Mouse (Mus musculus): ENCODE data around the gene Olfr767.
"Not testable (repeated sequence)": the region's sequence is repeated elsewhere in the genome, so short reads cannot be mapped to it uniquely, and the experiment has no call there.

Olfr767 gene

DNA sequence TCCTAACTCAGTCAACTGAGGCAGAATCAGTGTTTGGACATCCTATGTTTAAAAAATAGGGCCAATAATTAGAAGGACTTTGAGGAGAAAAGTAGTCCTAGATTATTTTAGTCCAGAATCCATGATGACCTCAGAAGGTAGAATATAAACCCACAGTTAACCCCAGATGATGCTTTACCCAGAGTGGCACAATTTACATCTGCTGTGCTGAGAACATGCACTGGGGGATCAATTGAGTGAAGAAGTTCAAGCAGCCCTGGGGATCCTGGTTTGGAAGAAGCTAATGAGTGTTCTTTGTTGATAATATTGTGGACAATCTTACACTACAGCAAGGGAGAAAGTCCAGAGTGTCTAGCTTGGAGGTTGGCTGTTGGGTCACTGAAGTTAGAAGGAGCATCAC is at the start of gene Olfr767:
Gene Olfr767, minus strand, starts transcription at position 101 of the 400 bp plus-strand sequence.
- DNase-seq (ENCODE audit: low read depth, low spot score): not testable (repeated sequence)

DNA sequence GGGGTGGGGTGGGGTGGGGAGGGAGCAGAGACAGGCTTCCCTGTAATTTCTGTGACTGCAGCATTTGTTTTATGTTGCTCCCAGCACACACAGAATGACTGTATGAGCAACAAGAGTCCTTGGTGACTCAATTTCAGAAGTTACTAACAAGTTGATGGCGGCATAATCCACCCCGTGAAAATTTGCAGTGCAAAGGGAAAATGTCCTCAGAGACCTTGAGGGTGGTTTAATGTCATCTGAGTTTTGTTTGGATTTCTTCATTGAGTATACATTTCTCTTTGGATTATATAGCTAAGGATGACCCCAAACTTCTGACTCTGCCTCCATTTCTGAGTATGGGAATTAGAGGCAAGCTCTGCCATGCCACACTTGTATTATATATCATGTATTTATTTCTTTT is 35.1 kb upstream of the Olfr767 start, which contains the start of gene Olfr769:
Gene Olfr769, minus strand, starts transcription at position 101 of the 400 bp plus-strand sequence.
- no peak for DNase-seq (ENCODE audit: low read depth, low spot score)

DNA sequence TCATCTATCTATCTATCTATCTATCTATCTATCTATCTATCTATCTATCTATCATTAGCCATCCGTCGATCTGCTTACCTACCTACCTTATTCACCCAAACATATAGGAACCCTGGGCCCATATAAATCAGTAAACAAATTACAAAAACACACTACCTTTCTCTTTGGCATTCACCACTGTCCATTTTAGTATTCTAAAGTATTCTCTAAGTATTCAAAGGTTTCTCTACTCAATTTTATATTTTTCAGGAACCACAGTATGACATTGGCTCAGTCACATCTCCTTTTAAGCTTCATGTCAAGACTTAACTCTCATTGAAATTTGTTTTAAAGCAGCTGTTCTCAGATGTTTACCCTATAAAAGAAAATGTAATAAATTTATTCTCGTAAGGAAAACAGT is 32.4 kb upstream of the Olfr767 start:
- no peak for DNase-seq (ENCODE audit: low read depth, low spot score)

DNA sequence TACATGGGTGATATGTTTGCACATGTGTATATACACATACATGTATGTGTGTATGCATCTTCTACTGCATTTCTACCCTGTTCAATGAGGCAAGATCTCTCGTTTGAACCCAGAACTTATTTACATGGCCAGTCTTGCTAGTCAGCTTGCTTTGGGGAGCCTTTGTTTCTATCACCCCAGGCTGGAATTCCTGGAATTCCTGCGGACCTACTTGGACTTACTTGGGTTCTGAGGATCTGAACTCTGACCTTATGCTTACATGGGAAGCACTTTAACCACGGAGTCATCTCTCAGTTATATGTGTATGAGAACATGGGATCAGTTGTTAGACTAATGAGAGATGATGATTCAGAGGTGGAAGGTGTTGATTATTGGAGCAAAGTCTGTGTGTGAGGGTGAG is 18.5 kb upstream of the Olfr767 start:
- DNase-seq (ENCODE audit: low read depth, low spot score): no peak

DNA sequence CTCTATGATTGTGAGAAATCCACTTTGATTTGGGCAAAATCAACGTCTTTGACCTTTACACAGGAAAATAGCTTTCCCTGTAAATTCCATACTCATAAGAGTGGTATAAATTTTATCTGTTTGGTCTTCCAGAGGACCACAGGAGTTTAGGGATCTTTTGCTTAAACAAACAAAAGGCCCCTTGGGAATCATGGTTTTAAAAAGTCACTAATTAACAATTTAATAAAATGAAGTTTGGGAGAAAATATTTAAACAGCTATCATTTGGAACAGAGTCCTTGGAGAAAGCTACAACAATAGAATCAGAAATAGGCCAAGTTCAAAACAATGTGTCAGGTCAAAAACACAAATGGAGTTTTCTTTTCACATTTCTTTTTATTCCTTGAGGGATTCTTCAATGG is 16.6 kb upstream of the Olfr767 start, which contains the start of gene Olfr768:
Gene Olfr768, minus strand, starts transcription at position 101 of the 400 bp plus-strand sequence.
- DNase-seq (ENCODE audit: low read depth, low spot score): no peak

DNA sequence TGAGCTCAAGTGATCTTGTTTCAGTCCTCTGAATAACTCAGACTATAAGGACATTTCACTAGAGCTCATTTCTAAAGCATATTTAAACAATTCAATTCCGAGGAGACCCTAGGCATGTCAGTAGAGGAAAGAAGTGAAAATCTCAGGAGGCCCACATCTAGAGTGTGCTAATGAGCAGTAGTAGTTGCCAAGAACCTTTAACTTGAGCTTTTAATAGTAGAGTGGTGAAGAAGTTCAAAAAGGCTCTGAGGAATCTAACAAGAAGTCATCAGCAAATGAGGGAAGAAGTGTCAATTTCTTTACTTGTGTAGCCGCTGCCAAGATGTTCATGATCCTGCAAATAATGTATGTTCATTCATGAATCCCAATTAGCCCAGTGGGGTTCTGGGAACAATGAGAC is 13.8 kb downstream of the Olfr767 start, which contains the start of gene Olfr766-ps1:
Gene Olfr766-ps1, minus strand, starts transcription at position 101 of the 400 bp plus-strand sequence.
- no peak for DNase-seq (ENCODE audit: low read depth, low spot score)

DNA sequence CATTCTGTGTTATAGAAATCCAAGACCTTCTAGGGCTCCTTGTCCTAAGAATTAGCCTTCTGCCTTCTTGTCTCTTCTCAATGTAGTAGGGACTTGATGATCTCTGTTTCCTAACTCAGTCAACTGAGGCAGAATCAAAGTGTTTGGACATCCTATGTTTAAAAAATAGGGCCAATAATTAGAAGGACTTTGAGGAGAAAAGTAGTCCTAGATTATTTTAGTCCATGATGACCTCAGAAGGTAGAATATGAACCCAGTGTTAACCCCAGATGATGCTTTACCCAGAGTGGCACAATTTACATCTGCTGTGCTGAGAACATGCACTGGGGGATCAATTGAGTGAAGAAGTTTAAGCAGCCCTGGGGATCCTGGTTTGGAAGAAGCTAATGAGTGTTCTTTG is 32.8 kb downstream of the Olfr767 start, which contains the start of gene Olfr765:
Gene Olfr765, minus strand, starts transcription at position 101 of the 400 bp plus-strand sequence.
- DNase-seq (ENCODE audit: low read depth, low spot score): not testable (repeated sequence)

DNA sequence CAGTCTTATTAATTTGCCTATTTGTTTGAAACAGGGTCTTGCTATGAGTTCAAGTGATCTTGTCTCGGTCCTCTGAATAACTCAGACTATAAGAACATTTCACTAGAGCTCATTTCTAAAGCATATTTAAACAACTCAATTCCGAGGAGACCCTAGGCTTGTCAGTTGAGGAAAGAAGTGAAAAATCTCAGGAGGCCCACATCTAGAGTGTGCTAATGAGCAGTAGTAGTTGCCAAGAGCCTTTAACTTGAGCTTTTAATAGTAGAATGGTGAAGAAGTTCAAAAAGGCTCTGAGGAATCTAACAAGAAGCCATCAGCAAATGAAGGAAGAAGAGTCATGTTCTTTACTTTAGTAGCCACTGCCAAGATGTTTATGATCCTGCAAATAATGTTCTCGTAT is 42.9 kb downstream of the Olfr767 start, which contains the start of gene Olfr764-ps1:
Gene Olfr764-ps1, minus strand, starts transcription at position 101 of the 400 bp plus-strand sequence.
- no peak for DNase-seq (ENCODE audit: low read depth, low spot score)

DNA sequence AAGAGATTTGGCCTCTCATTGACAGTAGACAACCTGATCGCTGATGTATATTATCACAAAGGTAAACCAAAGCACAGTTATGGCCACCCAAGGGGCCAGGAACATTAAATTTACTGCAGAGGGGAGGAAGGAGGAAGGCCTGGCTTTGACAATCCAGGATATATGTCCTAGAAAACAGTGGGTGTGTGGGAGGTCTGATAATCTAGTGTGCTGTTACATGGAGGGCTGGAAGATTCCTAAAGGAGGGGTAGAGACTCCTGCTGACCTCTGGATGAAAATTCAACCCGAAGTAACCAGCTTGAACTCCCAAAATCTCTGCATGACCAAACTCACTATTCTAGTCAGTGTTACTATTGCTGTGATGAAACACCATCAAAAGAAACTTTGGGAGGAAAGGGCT is 54.4 kb downstream of the Olfr767 start:
- DNase-seq (ENCODE audit: low read depth, low spot score): no peak

DNA sequence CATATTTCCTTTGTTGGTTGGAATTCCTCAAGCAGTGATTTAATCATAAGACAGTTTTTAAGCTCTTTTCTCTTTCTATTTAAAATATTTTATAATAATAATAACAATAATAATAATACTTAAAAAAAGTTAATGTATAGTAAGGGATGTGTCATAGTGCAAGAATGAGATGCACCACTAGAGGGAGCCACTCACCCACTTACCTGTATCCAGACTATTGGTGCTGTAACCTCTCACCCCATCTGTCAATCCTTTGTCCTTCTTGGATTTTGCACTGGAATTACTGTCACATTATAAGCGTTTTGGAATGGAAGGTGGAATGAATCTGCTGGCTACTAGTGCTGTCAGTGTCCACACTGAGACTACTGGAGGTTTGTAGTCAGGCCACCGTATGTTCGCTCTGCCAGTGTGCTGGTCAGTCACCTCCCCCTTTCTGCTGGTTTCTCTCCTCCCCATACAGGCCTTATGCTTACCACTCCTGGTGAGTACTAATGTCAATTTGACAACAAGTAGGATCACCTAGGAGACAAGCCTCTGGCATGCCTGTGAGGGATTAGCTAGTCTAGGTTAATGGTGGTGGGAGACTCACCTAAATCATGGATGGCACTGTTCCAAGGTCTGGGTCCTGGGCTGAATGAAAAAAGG is 56.6 kb downstream of the Olfr767 start:
- no peak for DNase-seq (ENCODE audit: low read depth, low spot score)

Measured in brain, embryonic 18.5 days (tissue).